Mouse (Mus musculus) CD4-positive helper T cell, adult 2 months (primary cell): Measurements from ENCODE around the gene 4930404H24Rik.

Source experiments
- DNase-seq: peaks from one replicate; pipeline ENCODE4 v3.0.0-alpha.2; 2012; ENCODE audit warnings: low read depth, missing footprints, low spot score

The 4930404H24Rik gene

GRCm38 (mm10) chr2:153509211-153510029 is 16.8 kb downstream of the 4930404H24Rik start:
- no peak for DNase-seq

DNA sequence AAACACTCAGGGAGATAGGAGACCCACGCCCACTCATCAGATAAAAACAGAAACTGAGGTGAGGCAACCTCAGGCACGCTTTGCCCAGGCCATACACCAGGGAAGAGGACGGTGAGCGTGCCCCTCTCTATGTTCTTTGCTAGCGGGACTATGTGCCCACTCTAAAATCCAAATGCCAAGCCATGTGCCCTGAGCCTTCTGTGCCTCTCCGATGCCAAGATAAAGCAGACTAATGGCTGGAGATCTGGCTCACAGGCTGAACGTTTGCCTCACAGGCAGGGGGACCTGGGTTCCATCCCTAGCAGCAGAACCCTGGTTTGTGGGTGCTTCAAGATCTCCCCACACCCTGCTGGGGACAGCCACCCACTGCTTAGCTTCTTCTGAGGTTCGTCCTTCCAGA is 17.5 kb downstream of the 4930404H24Rik start:
- DNase-seq: no peak

DNA sequence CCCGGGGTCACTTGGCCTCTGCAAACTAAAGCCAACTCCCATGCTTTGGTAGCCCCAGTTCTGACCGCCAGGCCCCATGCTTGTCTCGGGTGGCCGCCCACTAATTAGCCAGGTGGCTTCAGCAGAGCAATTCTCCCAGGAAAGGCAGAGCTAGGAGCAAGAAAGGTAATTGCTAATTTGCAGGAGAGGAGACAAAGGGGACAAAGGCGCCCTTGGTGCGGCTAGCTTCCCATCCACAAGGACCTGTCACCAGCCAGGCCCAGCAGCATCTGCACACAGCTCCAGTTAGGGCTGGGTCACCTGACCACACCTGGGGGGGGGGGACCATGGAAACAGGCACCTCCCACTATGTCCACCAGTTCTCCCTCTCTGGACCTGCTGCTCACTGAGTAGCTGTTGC is 19.0 kb downstream of the 4930404H24Rik start:
- DNase-seq: no peak

DNA sequence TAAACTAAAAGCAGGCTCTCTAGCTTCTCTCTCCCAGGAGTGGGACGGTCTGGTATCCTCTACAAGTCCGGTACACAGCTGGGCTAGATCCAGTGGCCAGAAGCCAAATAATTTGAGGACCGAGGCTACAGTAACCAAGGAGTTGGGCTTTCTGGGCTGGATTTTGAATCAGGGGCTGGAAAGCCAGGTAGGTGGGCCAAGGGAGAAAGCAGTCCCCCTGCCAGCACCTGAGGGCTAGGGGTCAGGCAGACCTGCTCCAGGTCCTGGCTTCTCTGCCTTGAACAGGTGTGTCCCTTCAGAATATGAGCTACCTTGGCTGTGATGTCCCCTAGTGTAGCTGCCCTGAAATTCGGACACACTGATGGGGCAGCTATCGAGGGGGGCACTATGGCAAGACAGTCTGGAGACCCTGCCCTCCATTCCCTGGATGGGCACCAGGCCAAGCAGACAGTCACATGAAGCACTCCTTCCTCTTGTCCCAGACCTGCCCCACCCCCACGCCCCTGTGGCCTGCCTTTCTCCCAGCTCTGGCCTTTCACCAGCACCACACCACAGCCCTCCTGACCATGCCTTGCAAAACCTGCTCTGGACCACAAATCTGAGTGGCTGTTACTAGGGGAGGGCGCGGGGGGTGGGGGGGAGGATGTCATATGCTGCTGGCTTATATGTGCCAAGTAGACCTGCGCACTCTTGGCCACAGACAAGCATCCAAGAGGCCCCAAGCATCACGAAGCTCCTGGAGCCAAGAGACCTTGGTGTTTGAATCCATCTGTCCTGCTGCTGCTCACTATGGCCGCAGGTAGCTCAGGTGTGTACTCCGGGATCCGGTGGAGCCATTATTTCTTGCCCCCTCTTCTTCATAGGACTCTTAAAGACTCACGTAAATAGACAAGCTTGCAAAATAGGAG is 20.1 kb downstream of the 4930404H24Rik start:
- DNase-seq: no peak

GRCm38 (mm10) chr2:153513983-153514382 is 21.4 kb downstream of the 4930404H24Rik start:
- DNase-seq: no peak

DNA sequence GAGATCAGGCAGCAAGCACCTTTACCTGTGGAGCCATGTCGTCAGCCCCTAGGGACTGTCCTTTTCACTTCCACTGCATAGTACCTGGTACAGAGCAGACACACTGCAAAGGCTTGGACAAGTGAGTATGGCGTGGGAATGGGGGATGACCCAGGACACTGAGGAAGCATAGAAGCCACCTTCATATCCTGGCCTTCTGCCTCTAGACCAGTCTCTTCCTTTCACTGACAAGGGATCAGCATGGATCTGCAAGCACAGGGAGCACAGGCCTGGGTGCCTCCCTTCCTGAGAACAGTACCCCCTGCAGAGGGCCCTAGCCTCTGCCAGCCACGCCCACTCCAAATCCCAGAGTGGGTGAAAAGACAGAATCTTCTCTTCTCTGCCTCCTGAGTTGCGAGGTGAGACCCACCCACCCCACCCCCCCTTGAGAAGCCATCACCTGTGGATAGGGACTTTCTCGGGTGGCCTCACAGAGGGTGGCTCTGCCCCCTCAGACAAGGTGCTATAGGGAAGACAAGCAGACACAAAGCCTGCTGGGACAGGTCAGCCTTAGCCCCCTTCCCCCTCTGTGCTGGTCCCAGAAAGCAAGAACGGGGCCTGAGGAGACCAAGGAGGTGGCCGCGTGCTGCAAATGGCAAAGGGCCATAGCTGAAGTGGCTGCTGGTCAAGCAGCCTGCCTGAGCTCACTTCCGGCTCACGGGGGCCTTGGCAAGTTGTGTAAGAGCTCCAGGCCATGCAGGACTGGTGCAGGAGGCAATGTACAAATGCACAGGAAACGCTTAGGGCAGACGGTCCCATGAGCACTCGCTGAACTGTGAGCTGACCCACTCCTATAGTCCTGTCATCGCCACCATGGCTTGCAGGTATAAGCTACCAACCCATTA is 22.1 kb downstream of the 4930404H24Rik start:
- no peak for DNase-seq

- DNase-seq: no peak
These were observed 23.0 kb downstream of the 4930404H24Rik start for GRCm38 (mm10) chr2:153515582-153515981.

DNA sequence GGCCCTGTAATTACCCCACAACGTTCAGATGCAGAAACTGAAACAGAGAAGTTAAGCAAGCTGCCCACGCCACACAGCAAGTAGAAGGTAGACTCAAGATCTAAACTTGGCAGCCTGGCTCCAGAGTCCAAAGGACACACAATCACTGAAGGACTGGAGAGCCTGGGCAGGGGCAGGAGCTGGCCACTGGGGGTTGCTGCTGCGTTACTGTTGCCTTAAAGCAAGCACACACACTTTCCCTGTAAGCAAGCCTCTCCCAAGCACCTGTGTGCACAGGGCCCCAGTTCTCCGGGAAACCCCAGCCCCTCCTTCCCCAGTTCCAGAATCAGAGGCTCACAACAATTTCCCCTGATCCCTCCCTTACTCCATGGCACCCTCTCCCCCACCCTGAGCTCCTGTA is 24.4 kb downstream of the 4930404H24Rik start:
- DNase-seq: no peak

- no peak for DNase-seq
These were observed 27.5 kb downstream of the 4930404H24Rik start for GRCm38 (mm10) chr2:153520057-153520456.

DNA sequence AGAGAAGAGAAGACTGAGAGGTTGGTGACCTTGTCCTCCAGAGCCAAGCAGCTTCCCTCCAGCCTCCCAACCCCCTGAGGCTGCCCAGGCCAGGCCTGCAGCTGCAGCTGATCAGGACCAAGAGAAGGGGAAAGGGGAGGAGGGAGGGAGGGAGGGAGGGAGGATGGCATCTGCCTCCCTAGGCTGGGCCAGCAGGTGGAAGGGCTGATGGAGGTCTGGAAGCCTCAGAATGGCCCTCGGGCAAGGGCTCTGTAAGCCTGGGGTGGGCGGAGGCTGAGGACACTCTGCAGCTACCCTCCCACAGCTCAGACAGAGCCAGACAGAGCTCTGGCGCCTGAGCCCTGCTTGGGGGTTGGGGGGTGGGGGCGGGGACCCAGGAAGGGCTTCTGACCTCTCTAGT is 29.7 kb downstream of the 4930404H24Rik start:
- DNase-seq: no peak

DNA sequence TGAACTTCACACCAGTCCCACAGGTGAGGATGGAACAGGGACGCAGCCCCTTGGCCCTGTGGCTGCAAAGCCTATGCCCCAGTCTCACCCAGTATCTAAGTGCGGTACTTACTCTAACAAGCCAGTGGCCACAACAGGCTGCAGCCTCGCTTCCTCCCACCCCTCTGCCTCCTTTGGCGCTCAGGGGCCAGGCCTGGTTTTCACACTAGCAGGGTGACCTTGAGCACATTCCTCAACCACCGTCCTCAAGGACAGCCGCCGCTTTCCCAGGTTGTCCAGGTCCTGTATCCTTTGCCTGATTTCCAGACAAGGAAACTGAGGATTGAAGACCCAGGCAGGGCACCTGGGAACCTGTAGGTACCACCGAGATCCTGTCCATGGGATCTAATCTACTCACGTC is 30.6 kb downstream of the 4930404H24Rik start:
- DNase-seq: no peak

- DNase-seq: no peak
These were observed 31.1 kb downstream of the 4930404H24Rik start for GRCm38 (mm10) chr2:153523656-153524055.

DNA sequence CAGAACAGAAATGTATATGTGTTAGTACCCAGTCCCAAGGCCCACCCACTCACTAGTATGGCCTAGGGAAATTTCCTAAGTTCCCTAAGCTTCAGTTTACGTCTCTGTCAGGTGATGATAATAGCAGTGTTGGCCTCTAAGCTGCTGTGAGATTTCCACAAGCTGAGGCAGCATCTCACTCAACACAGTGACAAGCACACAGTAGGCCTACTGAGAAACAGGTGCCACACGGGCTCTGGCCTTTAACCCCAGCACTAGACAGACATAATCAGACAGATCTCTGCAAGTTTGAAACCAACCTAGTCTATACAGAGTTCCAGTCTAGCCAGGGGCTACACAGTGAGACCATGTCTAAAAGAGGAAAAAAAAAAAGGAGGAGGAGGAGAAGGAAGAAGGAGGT is 32.1 kb downstream of the 4930404H24Rik start:
- DNase-seq: no peak

DNA sequence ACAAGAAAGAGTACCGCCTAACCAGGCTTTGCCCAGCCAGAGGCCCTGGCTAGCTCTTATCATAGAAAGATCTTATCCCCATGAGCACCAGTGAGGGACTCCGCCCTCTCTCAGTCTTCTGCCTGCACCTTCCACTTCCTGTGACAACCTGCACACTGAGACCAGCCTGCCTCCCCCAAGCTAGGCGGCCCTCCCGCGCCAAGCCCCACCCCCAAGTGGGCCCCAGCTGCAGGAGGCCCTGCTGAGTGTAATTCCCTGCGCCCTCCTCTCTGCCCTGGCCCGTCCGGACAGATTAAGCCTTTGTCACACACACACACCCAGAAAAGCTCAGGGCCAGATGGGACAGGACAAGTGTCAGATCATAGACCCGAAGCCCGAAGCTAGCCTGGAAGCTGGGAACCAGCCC is 33.3 kb downstream of the 4930404H24Rik start:
- peak; percentile 76 for DNase-seq

DNA sequence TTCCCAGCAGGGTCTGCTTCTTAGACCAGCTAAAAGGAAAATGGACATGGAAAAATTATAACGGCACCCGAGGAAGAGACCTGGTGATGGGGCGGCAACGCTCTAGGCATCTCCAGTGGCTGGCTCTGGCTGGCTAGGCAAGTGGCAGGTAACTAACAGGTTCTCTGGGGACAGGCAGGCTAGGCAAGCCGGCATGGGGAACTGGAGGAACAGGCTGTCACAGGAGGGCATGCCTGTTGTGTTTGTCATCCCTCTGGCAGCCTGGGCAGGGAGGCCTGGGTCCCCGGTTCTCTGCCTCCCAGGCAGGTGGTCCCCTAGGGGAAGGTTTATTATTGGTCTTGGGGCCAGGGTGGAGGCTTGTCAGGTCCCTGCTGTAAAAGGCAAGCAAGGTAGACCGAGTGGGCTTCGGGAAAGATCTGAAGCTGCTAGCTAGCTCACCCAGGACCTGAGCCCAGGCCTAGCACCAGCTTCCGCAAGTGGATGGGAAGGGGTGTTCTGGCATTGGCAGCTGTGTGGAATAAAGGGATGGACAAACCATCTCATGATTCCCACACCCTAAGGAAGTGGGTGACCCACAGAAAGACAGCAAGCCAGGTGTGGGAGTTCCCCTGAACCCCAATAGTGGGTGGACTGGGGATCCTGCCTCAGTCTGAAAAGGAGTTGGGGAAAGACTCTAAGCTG is 34.4 kb downstream of the 4930404H24Rik start:
- no peak for DNase-seq

DNA sequence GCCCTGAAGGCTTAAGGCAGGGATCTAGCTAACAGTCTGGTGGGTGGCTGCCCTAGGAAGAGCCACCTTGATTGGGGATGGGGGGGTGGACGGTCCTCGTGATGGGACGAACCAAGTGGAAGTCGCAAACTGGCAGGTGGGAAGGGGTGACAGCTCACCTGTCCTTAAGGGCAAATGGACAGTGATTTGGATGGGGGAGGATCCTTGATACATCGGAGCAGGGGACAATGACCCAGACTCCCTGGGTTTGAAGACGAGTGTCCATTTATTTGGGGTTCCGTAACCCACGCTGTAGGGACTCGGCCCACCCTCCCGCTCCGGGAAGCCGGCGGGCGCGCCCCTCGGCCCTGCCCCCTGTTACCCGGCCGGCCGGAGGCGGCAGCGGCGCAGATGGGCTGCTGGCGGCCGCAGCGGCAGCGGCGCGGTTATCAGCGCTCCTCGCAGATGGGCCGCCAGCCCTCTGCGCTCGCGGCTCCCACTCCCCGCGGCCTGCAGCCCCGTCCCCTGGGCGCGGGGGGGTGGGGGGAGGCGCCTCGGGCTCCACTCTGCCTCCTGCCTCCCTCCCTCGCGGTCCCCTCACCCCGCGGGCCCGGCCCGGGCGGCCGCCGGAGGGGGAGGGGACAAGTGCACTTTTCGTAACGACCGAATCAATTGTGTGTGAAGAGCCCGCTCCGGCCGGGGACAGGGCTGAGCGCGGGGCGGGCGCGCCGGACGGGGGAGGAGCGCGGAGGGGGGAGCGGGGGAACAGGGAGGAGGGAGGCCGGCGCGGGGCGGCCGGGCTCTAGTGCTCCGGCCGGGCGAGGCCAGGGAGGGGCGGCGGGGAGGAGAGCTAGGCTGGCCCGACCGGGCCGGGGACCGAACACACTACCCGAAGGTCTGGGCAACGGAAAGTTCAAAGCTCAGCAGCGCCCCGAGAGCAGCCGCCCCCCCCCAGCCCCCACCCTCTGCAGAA is 35.3 kb downstream of the 4930404H24Rik start:
- DNase-seq: peak; percentile 43

DNA sequence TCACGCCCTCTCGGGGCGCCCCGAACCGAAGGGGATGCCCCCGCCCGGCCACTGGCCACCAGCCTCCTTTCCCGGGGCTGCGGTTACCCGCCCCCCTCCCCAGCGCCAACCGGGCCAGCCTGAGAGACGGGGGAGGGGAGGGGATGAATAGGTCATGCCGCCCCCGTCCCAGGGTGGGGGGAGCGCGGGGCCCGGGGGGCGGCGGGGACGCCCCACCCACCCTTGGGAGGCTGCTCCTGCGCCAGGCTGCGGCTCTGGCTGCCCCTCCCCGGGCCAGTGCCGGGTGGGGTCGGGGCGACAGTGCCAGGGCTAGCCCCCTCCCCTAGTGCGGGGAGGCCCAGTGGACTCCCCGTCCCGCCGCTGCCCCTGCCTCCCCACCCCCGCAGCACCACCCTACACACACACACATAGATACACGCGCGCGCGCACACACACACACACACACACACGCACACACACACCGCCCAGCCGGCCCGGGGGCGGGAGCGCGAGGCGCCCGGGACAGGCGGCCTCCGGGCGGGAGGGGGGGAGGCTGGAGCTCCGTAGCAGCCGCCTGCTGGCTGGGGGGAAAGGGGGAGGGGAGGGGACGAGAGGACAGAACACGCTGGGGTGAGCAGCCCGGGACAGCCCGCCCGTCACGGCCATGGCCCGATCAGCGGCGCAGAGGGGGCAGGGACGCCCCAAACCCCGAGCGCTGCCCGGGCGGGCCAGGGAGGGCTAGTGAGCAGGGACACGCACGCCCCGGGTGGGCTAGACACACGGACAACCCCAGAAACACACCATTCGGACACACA is 36.2 kb downstream of the 4930404H24Rik start:
- DNase-seq: peak; percentile 58

DNA sequence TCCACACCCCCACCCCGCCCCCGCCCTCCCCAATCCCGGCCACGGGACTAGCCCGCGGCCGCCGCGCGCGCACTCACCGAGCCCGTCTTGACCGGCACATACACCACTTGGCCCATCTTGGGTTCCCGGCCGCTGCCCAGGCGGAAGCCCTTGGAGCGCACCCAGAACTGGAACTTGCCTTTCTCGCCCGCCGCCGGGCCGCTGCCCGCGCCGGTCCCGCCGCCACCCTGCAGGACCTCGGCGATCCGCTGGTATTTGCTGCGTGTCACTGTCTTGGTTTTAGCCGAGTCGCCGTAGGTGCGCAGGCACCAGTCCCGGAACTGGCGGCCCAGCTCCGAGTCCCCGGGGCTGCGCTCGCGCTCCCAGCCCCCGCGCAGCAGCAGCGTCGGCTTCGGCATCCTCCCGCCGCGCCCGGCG is 36.8 kb downstream of the 4930404H24Rik start:
- peak; percentile 44 for DNase-seq
